23 mouse cellular contexts compared by ENCODE assay signal in genomic region chr5:135383771-135384170, GRCm38 (mm10). TPM values are rescaled to one million over a fixed set of nuclear protein-coding genes. Genes with fewer than 3 reads are reported as not detected.
"Had no signal": no experiment of that assay in that cellular context is flagged by ENCODE, and none has a peak within 500 bp of the region (broad histone marks: within the 10 kb centered on the region; RNA-seq: fewer than 3 reads in every experiment).

No protein-coding gene starts in this region.

- DNase-seq: kidney, adult 18-20 months; kidney, postnatal 10 days; kidney, postnatal 4 days; liver; liver, embryonic 13.5 days; liver, postnatal 0 days; lung, postnatal 14 days; right cerebral cortex, postnatal 25 days; thymus, adult 2 months; thymus, postnatal 36 days had no signal

- H3K27ac ChIP-seq: limb, embryonic 12.5 days; liver, embryonic 13.5 days; lung, embryonic 15.5 days; macrophage; midbrain, embryonic 12.5 days; neural tube, embryonic 13.5 days had no signal

- H3K4me3 ChIP-seq: limb, embryonic 12.5 days; liver, embryonic 13.5 days; lung, embryonic 15.5 days; megakaryocyte, embryonic 14.5 days; midbrain, embryonic 12.5 days; neural tube, embryonic 13.5 days had no signal

- ATAC-seq: liver, postnatal 0 days; midbrain, embryonic 16.5 days had no signal

RNA-seq across cellular contexts. Expression of gene Trim50, which starts 30.7 kb away (rescaled TPM):
- total RNA-seq: layer of hippocampus, adult 8-10 months; layer of hippocampus, postnatal 25 days; left cerebral cortex, adult 8-10 months; left cerebral cortex, postnatal 25 days had no signal
- polyA plus RNA-seq: kidney, embryonic 14.5 days; limb, embryonic 12.5 days; liver, embryonic 13.5 days; liver, postnatal 0 days; lung, embryonic 15.5 days; macrophage; midbrain, embryonic 12.5 days; midbrain, embryonic 16.5 days; neural tube, embryonic 13.5 days; small intestine, adult 2 months; thymus, adult 2 months had no signal

RNA-seq across cellular contexts. Expression of gene Fkbp6, which starts 33.9 kb away (rescaled TPM):
- polyA plus RNA-seq: kidney, embryonic 14.5 days; liver, embryonic 13.5 days; liver, postnatal 0 days; lung, embryonic 15.5 days; macrophage; midbrain, embryonic 12.5 days; small intestine, adult 2 months; thymus, adult 2 months had no signal
